Mouse (Mus musculus): ENCODE measurements at regions not wholly inside any gene's neighbourhood (a gene's known extent, or its start where the extent isn't known, plus 50 kb on each side); places are given as distances from the start of the nearest gene placed in this dataset.
"Not testable (repeated sequence)": the region's sequence is repeated elsewhere in the genome, so short reads cannot be mapped to it uniquely, and the experiment has no call there.

- H3K27me3 ChIP-seq (replicated peaks); H3K4me2 ChIP-seq; H3K4me3 ChIP-seq (replicated peaks); H3K9ac ChIP-seq; ATAC-seq (ENCODE audit: insufficient read depth, low FRiP score, low read depth); H3K4me1 ChIP-seq; H3K27ac ChIP-seq; H3K36me3 ChIP-seq; H3K9me3 ChIP-seq: not testable (repeated sequence)
- 85% methylated on average over 2 of the region's 2 CpGs for WGBS
Observed at GRCm38 (mm10) chr1:107807367-107807766, 217.6 kb downstream of the Serpinb8 start.

- H3K27ac ChIP-seq: no peak overlapping the region
- H3K9me3 ChIP-seq: no peaks in the 10 kb centered on the region
- ATAC-seq (ENCODE audit: insufficient read depth, low FRiP score, low read depth): no peak
- H3K36me3 ChIP-seq: no peaks in the 10 kb centered on the region
- no peaks in the 10 kb centered on the region for H3K4me1 ChIP-seq
- no peaks in the 10 kb centered on the region for H3K27me3 ChIP-seq (replicated peaks)
- H3K4me3 ChIP-seq (replicated peaks): no peak overlapping the region
- H3K9ac ChIP-seq: no peak overlapping the region
- WGBS: 38% methylated on average over 1 of the region's 1 CpGs
- H3K4me2 ChIP-seq: no peak overlapping the region
Observed at GRCm38 (mm10) chr1:107811136-107811535, 221.3 kb downstream of the Serpinb8 start.

DNA sequence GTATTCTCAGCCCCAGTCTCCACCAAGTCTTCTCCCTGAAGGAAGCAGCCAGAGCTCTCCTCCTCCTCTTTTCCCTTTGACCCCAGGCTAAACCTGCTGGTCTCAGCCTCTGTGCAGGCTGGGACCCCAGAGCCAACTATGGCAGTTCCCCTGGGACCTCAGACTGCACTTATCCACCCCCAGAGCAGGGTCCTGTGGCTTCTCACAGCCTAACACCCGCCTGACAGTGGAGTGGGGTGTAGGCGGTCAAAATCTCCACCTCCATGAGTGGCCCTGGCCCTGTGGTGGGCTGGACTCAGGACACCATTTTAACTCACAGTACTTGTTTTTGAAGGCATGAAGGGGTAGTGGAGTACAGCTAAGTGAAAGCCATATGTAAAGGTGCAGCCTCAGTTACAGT, 222.1 kb downstream of the Serpinb8 start:
- ATAC-seq (ENCODE audit: insufficient read depth, low FRiP score, low read depth): no peak
- no peaks in the 10 kb centered on the region for H3K4me1 ChIP-seq
- 85% methylated on average over 2 of the region's 2 CpGs for WGBS

DNA sequence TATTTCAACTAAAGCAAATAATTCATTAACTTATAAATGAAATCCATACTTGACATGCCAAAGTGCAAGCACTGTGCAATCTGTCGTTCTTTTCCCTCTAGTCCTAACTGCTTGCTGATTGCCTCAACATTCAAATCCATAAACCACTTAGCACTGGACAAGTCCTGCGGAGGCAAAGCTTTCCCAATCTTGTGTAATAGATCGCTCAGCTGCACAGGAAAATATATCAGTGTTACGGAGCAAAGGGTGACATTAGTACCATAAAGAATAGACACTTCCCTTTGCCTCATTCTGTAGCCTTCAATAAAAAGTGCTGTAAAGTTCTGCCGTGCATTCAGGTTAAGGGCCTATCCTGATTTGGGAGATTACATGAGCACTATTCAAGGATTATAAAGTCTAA, 248.1 kb downstream of the Serpinb8 start:
- Histone ChIP-seq H3K27me3 (replicated peaks) (no peaks in the 10 kb centered on the region), H3K36me3 (no peaks in the 10 kb centered on the region), H3K4me3 (replicated peaks) (no peak overlapping the region), H3K27ac (no peak overlapping the region), H3K9ac (no peak overlapping the region), H3K4me2 (no peak overlapping the region), H3K9me3 (no peaks in the 10 kb centered on the region), H3K4me1 (no peaks in the 10 kb centered on the region)
- 68% methylated on average over 5 of the region's 5 CpGs for WGBS
- ATAC-seq (ENCODE audit: insufficient read depth, low FRiP score, low read depth): no peak

More for the DNA sequence above, 222.1 kb downstream of the Serpinb8 start:
- Histone ChIP-seq H3K4me3 (replicated peaks) (no peak overlapping the region), H3K27ac (no peak overlapping the region), H3K36me3 (no peaks in the 10 kb centered on the region), H3K9ac (no peak overlapping the region), H3K9me3 (no peaks in the 10 kb centered on the region), H3K27me3 (replicated peaks) (no peaks in the 10 kb centered on the region), H3K4me2 (no peak overlapping the region)

- H3K36me3 ChIP-seq: no peaks in the 10 kb centered on the region
- H3K9ac ChIP-seq: no peak overlapping the region
- ATAC-seq (ENCODE audit: insufficient read depth, low FRiP score, low read depth): no peak
- no peak overlapping the region for H3K4me2 ChIP-seq
- no peaks in the 10 kb centered on the region for H3K9me3 ChIP-seq
- H3K4me3 ChIP-seq (replicated peaks): no peak overlapping the region
- 64% methylated on average over 2 of the region's 2 CpGs for WGBS
- no peaks in the 10 kb centered on the region for H3K27me3 ChIP-seq (replicated peaks)
- H3K4me1 ChIP-seq: no peaks in the 10 kb centered on the region
- no peak overlapping the region for H3K27ac ChIP-seq
Observed at GRCm38 (mm10) chr1:107852386-107852785, 262.6 kb downstream of the Serpinb8 start.

DNA sequence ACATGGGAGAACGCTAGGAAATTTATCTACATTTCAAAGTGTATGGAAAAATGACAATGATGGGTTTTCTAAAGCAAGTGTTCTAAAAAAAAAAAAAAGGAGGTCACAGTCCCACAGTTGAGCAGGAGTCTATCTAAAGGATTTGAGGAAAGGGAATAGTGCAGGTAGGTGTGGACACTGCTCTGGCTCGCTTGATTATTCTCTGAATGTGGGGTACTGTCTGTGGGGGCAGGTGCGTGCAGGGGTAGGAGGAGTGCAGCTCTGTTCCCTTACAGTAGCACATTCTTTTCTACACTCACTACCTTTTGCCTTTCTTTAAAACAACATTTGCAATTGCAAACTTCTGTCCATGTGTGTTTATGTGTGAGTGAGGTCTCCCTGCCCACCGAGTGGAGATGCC, 263.2 kb downstream of the Serpinb8 start:
- no peaks in the 10 kb centered on the region for H3K27me3 ChIP-seq (replicated peaks)
- H3K9me3 ChIP-seq: no peaks in the 10 kb centered on the region
- no peak overlapping the region for H3K4me2 ChIP-seq
- 77% methylated on average over 4 of the region's 4 CpGs for WGBS
- no peaks in the 10 kb centered on the region for H3K36me3 ChIP-seq
- no peak overlapping the region for H3K4me3 ChIP-seq (replicated peaks)
- no peak for ATAC-seq (ENCODE audit: insufficient read depth, low FRiP score, low read depth)
- no peaks in the 10 kb centered on the region for H3K4me1 ChIP-seq
- H3K27ac ChIP-seq: no peak overlapping the region
- H3K9ac ChIP-seq: no peak overlapping the region

DNA sequence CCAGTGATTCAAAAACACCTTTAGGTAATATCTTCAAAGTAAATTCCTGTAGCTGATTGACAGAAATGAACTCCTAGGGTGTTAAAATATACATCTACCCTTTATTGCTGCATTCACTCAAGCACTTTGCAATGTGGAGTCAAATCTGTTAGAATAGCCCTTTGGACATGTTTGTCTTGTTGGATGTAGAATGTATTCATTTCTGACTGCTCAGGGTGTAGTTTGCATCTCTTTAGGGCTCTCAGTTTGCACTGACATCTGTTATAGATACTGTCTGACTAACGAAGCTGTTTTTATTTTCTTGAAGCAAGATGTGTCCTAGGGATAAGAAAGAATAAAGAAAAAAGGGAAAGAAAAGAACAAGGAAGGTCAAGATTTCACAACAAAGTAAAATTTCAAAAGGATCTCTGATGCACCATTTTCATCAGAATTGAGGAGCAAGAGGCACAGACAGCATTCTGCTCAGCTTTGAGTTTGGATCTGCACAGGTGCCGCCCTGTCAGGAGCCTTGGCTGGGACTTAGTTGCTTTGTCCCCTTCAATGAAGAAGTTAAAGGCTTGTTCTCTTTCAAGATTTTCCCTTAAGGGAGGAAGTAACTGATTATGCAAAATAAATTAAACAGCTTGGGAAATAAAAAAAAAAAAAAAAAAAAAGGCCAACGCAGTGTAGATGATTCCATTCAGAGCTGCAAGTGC, 308.1 kb downstream of the Serpinb8 start:
- WGBS: 60% methylated on average over 3 of the region's 3 CpGs
- Histone ChIP-seq H3K4me3 (replicated peaks) (no peak overlapping the region), H3K27me3 (replicated peaks) (no peaks in the 10 kb centered on the region), H3K27ac (no peak overlapping the region), H3K9me3 (no peaks in the 10 kb centered on the region), H3K4me1 (no peaks in the 10 kb centered on the region), H3K4me2 (no peak overlapping the region), H3K36me3 (no peaks in the 10 kb centered on the region), H3K9ac (no peak overlapping the region)
- ATAC-seq (ENCODE audit: insufficient read depth, low FRiP score, low read depth): no peak

DNA sequence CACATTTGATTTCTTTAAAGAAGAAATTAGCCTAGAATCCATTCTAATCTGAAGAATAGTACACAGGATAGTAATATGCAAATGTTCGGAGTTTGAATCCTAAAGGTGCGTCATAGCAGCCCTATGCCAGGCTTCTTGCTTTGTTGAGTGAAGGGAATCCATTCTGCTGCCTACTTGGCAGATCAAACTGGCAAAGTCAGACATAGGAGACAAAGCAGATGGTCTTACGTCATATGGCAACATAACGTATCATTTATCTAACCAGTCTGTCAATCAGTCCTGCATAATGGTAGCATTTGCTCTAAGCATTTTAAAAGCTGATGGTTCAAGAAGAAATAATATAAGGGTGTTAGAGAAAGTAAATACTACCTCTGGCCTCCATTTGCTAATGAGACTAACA, 309.5 kb downstream of the Serpinb8 start:
- no peak for ATAC-seq (ENCODE audit: insufficient read depth, low FRiP score, low read depth)
- Histone ChIP-seq H3K27ac (no peak overlapping the region), H3K9ac (no peak overlapping the region), H3K27me3 (replicated peaks) (no peaks in the 10 kb centered on the region), H3K4me3 (replicated peaks) (no peak overlapping the region), H3K4me2 (no peak overlapping the region), H3K9me3 (no peaks in the 10 kb centered on the region), H3K4me1 (no peaks in the 10 kb centered on the region), H3K36me3 (no peaks in the 10 kb centered on the region)
- WGBS: 92% methylated on average over 4 of the region's 4 CpGs

DNA sequence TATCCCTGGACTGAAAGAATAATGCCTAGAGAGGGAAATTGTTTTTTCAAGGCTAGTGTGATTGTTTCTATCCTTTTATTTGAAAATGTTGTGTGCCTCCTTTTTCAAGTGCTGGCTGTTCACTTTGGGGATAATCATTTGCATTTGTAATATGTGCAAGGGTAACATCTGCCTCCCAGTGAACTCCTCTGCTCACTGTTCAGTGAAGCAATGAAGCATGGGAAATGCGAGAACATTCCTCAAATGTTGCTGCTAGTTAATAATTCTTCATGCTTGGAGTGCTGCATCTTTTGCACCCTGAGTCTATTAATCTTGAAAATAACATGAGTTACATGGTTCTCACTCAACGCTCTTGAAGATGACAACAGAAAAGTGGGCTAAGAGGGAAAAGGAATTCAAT, 310.6 kb downstream of the Serpinb8 start:
- no peak overlapping the region for H3K4me2 ChIP-seq
- no peaks in the 10 kb centered on the region for H3K4me1 ChIP-seq
- H3K27ac ChIP-seq: no peak overlapping the region
- WGBS: 62% methylated on average over 2 of the region's 2 CpGs
- no peak overlapping the region for H3K9ac ChIP-seq
- H3K27me3 ChIP-seq (replicated peaks): no peaks in the 10 kb centered on the region
- no peaks in the 10 kb centered on the region for H3K9me3 ChIP-seq
- no peak overlapping the region for H3K4me3 ChIP-seq (replicated peaks)
- ATAC-seq (ENCODE audit: insufficient read depth, low FRiP score, low read depth): no peak
- H3K36me3 ChIP-seq: no peaks in the 10 kb centered on the region

- Histone ChIP-seq H3K9ac (no peak overlapping the region), H3K27ac (no peak overlapping the region), H3K4me2 (no peak overlapping the region), H3K27me3 (replicated peaks) (no peaks in the 10 kb centered on the region), H3K4me3 (replicated peaks) (no peak overlapping the region), H3K9me3 (no peaks in the 10 kb centered on the region), H3K4me1 (no peaks in the 10 kb centered on the region), H3K36me3 (no peaks in the 10 kb centered on the region)
- WGBS: 77% methylated on average over 1 of the region's 1 CpGs
- no peak for ATAC-seq (ENCODE audit: insufficient read depth, low FRiP score, low read depth)
Observed at GRCm38 (mm10) chr1:107900913-107901312, 311.1 kb downstream of the Serpinb8 start.

GRCm38 (mm10) chr1:107908236-107909063, 318.6 kb downstream of the Serpinb8 start:
- Histone ChIP-seq H3K4me1 (no peaks in the 10 kb centered on the region), H3K4me2 (no peak overlapping the region), H3K9me3 (no peaks in the 10 kb centered on the region), H3K27me3 (replicated peaks) (no peaks in the 10 kb centered on the region), H3K36me3 (no peaks in the 10 kb centered on the region), H3K27ac (no peak overlapping the region), H3K4me3 (replicated peaks) (no peak overlapping the region), H3K9ac (no peak overlapping the region)
- WGBS: 59% methylated on average over 4 of the region's 4 CpGs
- ATAC-seq (ENCODE audit: insufficient read depth, low FRiP score, low read depth): no peak

DNA sequence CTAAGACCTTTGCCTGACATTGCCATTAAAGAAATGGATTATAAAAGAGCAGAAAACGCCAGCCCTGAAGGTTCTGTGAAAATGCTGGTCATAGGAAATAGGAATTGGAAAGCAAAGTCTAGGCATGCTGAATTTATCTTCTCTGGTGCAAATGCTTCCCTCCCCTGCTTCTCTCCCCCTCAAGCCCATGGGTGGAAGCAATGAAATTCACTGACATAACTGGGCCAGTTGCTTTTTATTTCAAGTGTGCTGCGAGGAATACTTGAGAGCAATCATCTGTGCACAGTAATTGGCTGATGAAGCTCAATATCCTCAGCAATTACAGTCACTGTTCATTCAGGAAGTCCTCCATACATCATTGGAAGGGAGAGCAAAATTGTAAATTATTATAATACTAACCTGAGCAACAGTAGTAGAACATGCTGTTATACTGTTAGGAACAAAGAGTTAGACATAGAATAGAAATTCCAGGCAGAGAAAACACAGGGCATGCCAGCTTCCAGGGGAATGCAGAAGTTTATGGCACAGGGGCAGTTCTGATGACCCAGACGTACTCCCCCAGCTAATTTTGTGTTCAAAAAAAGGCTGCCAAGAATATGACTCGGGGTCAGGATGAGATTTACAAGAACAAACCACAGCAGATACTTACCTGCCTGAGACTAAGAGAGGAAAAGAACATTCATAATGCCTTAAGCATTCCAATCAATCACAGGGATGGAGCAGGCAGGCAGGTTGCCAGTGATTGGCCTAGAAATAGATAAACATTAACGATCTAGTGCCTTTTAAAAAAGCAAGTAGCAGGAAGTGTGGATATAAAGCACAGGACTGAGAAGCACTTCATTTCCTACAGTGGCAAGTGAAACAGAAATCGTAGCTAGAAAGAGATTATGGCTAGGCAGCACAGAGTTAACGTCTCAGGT, 325.1 kb downstream of the Serpinb8 start:
- no peak for ATAC-seq (ENCODE audit: insufficient read depth, low FRiP score, low read depth)
- Histone ChIP-seq H3K27ac (no peak overlapping the region), H3K9ac (no peak overlapping the region), H3K27me3 (replicated peaks) (no peaks in the 10 kb centered on the region), H3K4me3 (replicated peaks) (no peak overlapping the region), H3K4me2 (no peak overlapping the region), H3K4me1 (no peaks in the 10 kb centered on the region), H3K9me3 (no peaks in the 10 kb centered on the region), H3K36me3 (no peaks in the 10 kb centered on the region)
- 22% methylated on average over 7 of the region's 7 CpGs for WGBS

All from stomach, embryonic 15.5 days (tissue).